Mouse (Mus musculus) leukemia stem cell, adult 10-12 weeks (primary cell): Measurements from ENCODE around the gene Spata5. TPM values are rescaled to one million over a fixed set of nuclear protein-coding genes. Genes with fewer than 3 reads are reported as not detected.

Experiments used
- polyA plus RNA-seq: library from polyadenylated mRNA; stranded (reverse); fragments of >175 nt; gene quantifications from 2 replicates; pipeline ENCODE4 v1.2.3, GENCODE M21; 2012; ENCODE audit warnings: low replicate concordance

The Spata5 gene
- polyA plus RNA-seq, result 11.1 and 20.1 TPM in 2 replicates

GRCm38 (mm10) chr3:37419458-37419991 lies at the start of gene Spata5:
TSS of gene Spata5 (plus strand) at chr3:37419896.

DNA sequence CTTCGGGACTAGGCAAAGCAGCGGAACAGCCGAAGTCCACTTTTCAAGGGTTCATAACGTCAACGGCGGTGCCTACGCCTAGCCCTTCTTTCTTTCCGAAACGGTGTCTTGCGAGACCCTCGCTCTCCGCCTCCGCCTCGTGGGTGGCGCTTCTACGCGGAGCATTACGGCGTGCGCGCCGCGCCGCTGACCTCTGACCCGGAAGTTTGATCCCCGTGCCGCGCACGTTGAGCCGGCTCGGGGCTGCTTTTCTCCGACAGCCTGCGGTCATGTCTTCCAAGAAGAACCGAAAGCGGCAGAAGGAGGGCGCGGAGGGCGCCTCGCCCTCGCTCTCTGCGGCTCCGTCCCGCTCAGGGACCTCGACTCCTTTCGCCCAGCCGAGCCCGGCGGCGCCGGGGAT lies 376 bp downstream of the Spata5 start, which contains the start of gene Nudt6:
Nudt6 (minus strand) TSS at position 140 of the 400 bp plus-strand sequence.

Other genes starting within 250 kb of the Spata5 start
- gene Il21, start 187.3 kb upstream of the Spata5 start, polyA plus RNA-seq, result not detected in 2 replicates
- gene Bbs12, start 107.3 kb upstream of the Spata5 start, polyA plus RNA-seq, result 0.11 TPM in 1 of 2 replicates, not detected in the other
- gene Cetn4, start 107.2 kb upstream of the Spata5 start, polyA plus RNA-seq, result 1.6 and 2.0 TPM in 2 replicates
- gene Fgf2, start 71.5 kb upstream of the Spata5 start, polyA plus RNA-seq, result not detected in 2 replicates
- 5.3 and 9.6 TPM in 2 replicates for gene Nudt6, start 315 bp downstream of the Spata5 start, polyA plus RNA-seq
- 0.06 and 0.63 TPM in 2 replicates for gene Spry1, start 220.1 kb downstream of the Spata5 start, polyA plus RNA-seq